Mouse (Mus musculus): ENCODE data around the gene Rita1. TPM values are rescaled to one million over a fixed set of nuclear protein-coding genes. Genes with fewer than 3 reads are reported as not detected.
A peak's percentile ranks its signal among the peaks of the same experiment; 100 is the strongest.

Rita1 gene
- total RNA-seq, 2 experiments from 2014 or later = 14.2 to 16.9 TPM

- no peak for DNase-seq (ENCODE audit: low spot score in 2 of 2)
These were observed 37.8 kb downstream of the Rita1 start for GRCm38 (mm10) chr5:120574469-120575063.

- DNase-seq (ENCODE audit: low spot score in 2 of 2) = no peak
These were observed 41.2 kb downstream of the Rita1 start for GRCm38 (mm10) chr5:120571056-120571740.

DNA sequence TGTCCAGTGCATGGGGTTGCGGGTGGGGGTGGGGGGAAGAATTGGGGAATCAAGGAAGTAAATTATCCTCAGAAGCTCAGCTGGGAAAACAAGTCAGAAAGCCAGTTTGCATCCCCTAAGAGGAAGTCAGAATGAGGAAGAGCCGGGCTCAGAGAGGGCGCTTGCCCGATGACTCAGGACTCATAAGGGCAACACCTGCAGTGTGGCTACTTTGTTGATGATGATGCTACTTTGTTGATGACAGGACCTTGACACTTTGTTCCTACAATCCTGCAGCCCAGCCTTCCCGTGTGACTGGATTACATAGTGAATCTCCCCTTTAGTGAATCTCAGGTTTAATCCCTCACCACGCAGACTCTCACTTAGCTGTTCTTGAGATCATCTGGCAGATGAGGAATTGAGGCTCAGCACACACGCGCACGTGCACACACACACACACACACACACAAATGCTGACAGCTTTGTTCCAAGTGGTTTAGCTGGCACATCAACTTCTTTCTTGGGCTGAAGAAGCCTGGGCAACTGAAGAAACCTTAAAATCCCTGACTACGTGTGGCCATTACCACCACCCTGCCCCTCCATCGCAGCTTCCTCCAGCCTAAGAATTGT lies 42.0 kb downstream of the Rita1 start:
- no peak for DNase-seq (ENCODE audit: low spot score in 2 of 2)

- DNase-seq (ENCODE audit: low spot score in 2 of 2) = no peak
These were observed 42.6 kb downstream of the Rita1 start for GRCm38 (mm10) chr5:120569791-120570190.

DNA sequence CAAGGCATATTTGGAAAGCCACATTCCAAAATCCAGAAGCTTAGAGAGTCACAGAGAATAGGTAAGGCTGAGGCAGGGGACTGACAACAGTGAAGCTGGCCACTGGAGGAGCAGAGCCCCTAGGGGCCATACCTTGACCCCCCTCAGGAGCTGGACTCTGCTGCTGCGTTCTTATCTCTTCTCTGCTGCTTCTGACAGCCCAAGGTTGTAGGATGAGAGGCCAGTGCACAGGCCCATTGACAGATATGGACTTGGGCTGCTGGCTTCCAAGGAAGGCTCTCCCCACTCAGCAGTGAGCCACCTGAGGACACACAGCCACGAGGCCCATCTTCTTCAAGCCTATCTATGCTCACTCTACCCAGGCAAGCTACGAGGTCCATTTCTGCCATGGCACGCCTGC lies 43.4 kb downstream of the Rita1 start:
- no peak for DNase-seq (ENCODE audit: low spot score in 2 of 2)

DNA sequence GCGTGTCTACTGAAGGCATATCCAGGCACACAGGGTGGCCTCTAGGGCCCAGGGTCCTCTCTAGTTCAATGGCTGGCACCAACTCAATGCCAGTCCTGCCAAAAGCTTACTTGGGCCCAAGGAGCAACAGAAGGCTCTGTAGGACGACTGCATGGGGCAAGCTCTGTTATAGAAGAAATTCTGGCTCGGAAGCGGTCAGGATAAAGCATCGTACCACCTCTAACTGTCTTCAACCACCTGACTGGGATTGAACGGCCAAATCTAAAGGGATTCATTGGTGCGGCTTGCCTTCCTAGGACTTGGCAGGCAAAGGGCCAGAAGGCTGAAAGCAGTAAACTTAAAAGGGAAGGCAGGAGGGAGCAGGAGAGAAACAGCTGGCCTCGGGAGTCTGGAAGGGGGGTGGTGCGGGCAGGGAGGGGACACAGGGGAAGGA lies 44.0 kb downstream of the Rita1 start:
- no peak for DNase-seq (ENCODE audit: low spot score in 2 of 2)

GRCm38 (mm10) chr5:120567761-120568211 lies 44.6 kb downstream of the Rita1 start:
- no peak for DNase-seq (ENCODE audit: low spot score in 2 of 2)

DNA sequence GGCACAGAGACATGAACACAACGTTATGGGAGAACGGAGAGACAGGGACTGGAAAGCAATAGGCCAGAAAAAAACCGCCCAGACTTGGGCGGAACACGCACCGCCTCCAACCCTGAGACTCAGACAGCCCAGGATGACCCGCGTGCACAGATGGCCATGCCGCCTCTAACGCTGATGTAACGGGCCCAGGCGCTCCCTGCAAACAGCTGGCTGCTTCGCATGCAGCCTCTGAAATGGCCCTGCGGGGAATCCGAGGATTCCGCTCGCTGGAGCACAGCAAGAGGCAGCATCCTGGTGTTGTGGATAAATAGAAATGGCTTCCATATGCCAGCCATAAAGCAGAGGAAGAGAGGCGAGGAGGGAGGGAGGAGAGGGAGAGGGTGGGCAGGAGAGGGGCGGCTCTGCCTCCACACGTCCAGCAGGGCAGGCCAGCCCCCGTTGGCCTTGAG lies 45.1 kb downstream of the Rita1 start:
- DNase-seq (ENCODE audit: low spot score in 2 of 2) = peak; percentile 53 to 55

GRCm38 (mm10) chr5:120566681-120567252 lies 45.6 kb downstream of the Rita1 start:
- DNase-seq (ENCODE audit: low spot score in 2 of 2) = no peak

GRCm38 (mm10) chr5:120566101-120566500 lies 46.3 kb downstream of the Rita1 start:
- DNase-seq (ENCODE audit: low spot score in 2 of 2) = no peak

DNA sequence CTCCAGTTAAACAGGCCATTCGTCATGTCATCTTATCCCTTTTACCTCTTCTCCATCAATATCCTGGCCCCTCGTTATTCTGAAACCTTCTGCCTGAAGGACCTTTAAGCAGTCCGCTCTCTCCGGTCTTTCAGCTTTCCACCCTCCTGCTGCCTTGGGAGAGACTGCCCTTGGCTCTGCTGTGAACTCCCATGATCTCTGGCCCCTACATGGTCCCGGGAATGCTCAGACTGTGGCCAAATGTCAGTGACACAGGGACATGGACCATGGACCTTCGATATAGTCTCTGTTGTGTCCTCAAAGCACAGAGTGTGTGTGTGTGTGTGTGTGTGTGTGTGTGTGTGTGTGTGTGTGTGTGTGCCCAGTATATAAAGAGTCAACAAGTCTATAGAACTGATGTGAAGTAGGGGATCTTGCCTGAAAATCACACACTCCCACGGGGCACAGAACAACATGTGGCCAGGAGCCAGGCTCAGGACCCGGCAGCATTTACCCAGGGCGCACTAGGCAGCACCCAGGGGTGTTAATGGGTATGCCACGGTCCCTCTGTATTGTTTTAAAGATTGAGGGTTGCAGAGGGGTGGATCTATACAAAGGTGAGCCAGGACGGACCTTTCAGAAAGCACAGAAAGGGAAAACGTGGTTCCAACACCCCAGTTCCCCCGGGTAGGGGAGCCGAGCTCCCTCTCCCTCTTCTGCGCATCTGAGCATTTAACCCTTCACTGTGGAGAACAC lies 47.1 kb downstream of the Rita1 start:
- DNase-seq (ENCODE audit: low spot score in 2 of 2) = no peak

DNA sequence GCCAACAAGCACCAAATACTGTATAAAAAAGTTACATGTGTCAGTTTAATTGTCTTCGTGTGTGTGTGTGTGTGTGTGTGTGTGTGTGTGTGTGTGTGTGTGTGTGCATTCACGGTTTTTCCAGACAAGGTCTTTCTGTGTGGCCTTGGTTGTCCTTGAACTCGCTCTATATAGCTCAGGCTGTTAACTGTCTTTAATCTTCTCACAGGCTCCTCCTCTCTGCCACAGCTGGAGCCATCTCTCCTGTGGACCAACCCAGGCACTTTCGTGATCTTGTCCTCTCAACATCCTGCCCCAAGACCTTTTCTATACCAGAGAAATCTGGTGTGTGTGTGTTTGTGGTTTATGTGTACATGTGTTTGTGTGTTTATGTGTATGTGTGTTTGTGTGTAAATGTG lies 48.5 kb downstream of the Rita1 start:
- DNase-seq (ENCODE audit: low spot score in 2 of 2) = no peak

GRCm38 (mm10) chr5:120562956-120563913 lies 49.2 kb downstream of the Rita1 start:
- DNase-seq (ENCODE audit: low spot score in 2 of 2) = peak in 1 of 2 experiments; percentile 59

GRCm38 (mm10) chr5:120560616-120561311 lies 51.6 kb downstream of the Rita1 start:
- no peak for DNase-seq (ENCODE audit: low spot score in 2 of 2)

- no peak for DNase-seq (ENCODE audit: low spot score in 2 of 2)
These were observed 52.2 kb downstream of the Rita1 start for GRCm38 (mm10) chr5:120560129-120560615.

- DNase-seq (ENCODE audit: low spot score in 2 of 2) = no peak
These were observed 53.6 kb downstream of the Rita1 start for GRCm38 (mm10) chr5:120558762-120559161.

DNA sequence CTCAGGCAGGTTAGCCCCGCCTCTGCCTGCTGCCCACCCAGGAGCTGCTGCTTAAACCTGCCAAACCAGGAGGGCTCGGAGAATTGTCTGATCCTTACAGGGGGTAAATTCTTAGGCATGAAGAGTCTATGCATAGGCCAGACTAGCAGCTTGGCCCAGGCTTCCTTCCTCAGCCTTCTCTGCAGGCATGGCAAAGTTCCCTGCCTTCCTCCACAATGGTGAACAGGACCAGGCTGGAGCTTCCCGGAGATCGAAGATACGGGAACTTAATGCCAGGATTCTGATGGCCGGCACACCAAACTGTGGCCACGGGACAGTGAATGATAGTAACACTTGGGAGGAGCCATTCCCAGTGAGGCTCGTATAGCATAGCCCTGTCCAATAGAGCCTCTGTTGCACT lies 54.3 kb downstream of the Rita1 start:
- no peak for DNase-seq (ENCODE audit: low spot score in 2 of 2)

- no peak for DNase-seq (ENCODE audit: low spot score in 2 of 2)
These were observed 56.5 kb downstream of the Rita1 start for GRCm38 (mm10) chr5:120555871-120556270.

GRCm38 (mm10) chr5:120550673-120551072 lies 61.7 kb downstream of the Rita1 start:
- DNase-seq (ENCODE audit: low spot score in 2 of 2) = no peak

Measured in adrenal gland, adult 18-20 months (tissue).